Mouse (Mus musculus) granulocyte monocyte progenitor cell, adult 5-6 weeks (primary cell): ENCODE measurements around the gene Plxdc2. TPM values are rescaled to one million over a fixed set of nuclear protein-coding genes. Genes with fewer than 3 reads are reported as not detected.

Experiments
- ATAC-seq: replicated peaks from 2 replicates; pipeline ENCODE4 v1.8.0; 2016; ENCODE audit warnings: mild to moderate bottlenecking, moderate TSS enrichment, inconsistent platforms; ENCODE audit not compliant: poor library complexity, severe bottlenecking
- total RNA-seq, 2 experiments: library from RNA; stranded (forward) in 1 of 2; stranded (reverse) in 1 of 2; fragments of 200-712, 200-1000 nt in 1 of 2; fragments of >200 nt in 1 of 2; fragmentation: Nextera tagmentation in 1 of 2; gene quantifications; 2 replicates each; pipeline ENCODE4 v1.2.3; 2014 to 2017

Gene Plxdc2
- total RNA-seq, 2 experiments from 2014 or later = 0.17 TPM; not detected in 1

DNA sequence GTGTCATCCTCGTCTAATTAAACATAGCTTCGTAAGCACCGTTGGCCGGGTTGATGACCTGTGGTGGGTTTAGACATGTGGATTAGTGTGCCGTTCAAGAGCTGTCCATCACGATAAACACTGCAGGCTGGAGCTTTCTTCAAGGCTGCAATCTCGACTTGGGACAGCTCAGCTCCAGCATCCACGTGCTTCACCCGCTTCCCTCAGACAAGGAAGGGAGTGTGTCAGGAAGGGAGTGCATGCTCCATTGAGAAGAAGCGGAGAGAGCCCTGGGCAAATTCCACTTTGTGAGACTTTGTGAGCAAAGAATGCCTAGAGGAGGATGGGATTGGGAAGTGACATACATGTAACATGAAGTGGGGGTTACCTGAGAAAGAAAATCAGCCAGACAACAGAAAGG lies 42.8 kb downstream of the Plxdc2 start:
- ATAC-seq = no peak

- no peak for ATAC-seq
Measured at GRCm38 (mm10) chr2:16406508-16406907, 50.4 kb downstream of the Plxdc2 start.

- no peak for ATAC-seq
Measured at GRCm38 (mm10) chr2:16414340-16414976, 58.4 kb downstream of the Plxdc2 start.

DNA sequence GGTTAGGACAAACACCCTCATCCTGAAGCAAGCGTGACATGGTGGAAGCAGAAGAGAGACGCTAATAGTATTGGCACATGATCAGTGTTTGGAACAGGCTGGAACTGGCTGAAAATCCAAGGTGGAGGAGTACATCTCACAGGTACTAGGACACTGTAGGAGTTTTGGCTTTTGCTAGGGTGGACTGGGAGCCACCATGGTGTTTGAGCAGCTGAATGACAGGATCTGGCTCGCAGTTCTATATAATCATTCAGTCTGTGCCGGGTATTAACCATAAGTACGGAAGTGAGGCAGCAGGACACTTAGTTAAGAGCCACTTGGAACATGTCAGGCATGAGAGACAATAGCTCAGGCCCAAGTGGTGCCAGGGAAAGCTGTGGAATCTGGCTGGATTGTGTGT lies 82.9 kb downstream of the Plxdc2 start:
- no peak for ATAC-seq

DNA sequence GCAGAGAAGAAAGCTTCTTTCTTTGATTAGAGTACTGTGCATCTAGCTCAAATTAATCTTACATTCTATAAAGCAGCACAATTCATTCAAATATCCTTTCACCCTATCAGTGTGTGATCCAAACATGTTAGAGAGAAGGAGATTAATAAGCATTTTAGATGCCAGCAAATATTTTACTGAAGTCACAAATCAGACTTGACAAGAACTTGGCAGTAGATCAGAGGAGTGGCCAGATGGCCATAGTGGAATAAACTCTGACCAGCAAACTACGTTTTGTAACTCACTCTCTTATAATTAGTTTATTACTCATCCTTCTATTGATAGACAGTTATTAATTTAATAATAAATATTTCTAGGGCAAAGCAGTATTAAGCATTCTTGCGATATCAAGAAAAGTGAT lies 86.5 kb downstream of the Plxdc2 start:
- no peak for ATAC-seq

DNA sequence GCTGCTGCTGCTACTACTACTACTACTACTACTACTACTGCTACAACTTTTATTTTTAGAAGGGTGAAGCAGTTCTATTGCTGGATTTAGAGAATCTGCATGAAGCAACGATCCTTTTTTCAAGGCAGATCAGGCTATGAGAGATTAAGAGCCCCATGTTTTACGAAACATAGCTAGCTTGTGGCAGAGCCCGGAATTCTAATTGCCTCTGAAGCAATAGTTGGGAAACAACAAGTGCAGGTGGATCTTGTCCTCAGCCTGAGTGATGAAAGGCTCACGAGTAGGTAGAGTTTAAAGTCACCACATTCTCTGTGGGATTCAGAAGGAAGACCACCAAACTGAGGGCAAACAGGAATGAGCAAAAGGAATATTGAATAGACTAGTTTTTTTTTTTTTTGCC lies 91.8 kb downstream of the Plxdc2 start:
- ATAC-seq = no peak

- no peak for ATAC-seq
Measured at GRCm38 (mm10) chr2:16450838-16451665, 94.9 kb downstream of the Plxdc2 start.

DNA sequence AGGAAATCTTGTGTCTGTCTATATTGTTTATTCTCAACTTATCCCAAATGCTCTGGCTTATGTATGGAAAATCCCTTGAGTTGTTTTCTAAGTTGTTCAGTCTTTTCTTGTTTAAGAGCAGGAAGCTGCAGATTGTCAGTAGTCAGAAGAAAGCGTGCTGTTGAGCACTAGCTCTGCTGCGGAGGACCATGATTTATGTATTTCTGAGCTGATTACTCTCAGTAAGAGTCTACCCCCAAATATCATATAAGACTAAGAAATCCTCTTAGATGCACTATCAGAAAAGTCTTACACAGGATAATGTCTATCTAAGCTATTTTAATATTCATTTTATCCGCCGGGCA lies 95.5 kb downstream of the Plxdc2 start:
- ATAC-seq = no peak

- ATAC-seq = no peak
Measured at GRCm38 (mm10) chr2:16452080-16452479, 96.0 kb downstream of the Plxdc2 start.

DNA sequence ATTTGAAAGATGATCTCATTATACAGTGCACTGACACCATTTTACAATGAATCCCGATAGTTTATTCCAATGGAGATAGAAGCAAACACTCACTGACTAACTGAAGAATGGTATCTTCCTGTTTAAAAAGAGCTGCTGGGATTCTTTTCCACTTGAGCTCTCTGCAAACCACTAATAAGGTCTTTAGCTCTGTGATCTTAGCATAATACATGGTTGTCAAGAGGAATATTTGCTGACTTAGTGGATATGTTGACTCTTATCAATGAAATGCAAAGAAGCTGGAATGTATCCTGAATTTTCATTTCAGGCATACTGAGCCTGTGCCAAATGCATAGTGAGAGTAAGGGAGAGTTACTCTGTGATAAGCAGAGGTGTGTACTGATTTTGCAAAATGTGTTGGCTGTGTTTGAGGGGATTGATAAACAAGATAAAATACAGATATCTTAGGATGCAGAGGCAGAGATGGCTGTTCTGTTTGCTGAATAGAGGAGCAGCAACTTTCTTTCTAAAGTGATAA lies 100.2 kb downstream of the Plxdc2 start:
- no peak for ATAC-seq

GRCm38 (mm10) chr2:16459490-16459889 lies 103.4 kb downstream of the Plxdc2 start:
- ATAC-seq = no peak

- no peak for ATAC-seq
Measured at GRCm38 (mm10) chr2:16470099-16470498, 114.0 kb downstream of the Plxdc2 start.

- no peak for ATAC-seq
Measured at GRCm38 (mm10) chr2:16483943-16484342, 127.8 kb downstream of the Plxdc2 start.

- no peak for ATAC-seq
Measured at GRCm38 (mm10) chr2:16485970-16486369, 129.9 kb downstream of the Plxdc2 start.

DNA sequence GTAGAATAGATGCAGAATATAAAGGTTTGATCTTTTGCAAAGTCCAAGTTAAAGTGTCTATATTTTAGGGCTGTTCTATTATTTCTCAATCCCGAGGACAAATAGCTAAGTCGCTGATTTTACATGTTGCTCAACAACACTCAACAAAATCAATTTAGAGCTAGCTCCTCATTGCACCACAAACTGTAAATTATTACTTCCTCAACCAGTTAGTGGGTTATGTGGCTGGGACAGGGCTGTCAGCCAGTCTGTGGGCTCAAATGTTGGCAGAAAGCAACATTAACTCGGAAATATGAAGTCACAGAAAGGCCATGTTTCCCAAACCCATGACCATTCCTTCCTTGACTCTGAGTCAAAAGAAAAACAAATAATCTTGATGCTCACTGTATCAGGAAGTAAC lies 135.1 kb downstream of the Plxdc2 start:
- peak; percentile 99 for ATAC-seq

DNA sequence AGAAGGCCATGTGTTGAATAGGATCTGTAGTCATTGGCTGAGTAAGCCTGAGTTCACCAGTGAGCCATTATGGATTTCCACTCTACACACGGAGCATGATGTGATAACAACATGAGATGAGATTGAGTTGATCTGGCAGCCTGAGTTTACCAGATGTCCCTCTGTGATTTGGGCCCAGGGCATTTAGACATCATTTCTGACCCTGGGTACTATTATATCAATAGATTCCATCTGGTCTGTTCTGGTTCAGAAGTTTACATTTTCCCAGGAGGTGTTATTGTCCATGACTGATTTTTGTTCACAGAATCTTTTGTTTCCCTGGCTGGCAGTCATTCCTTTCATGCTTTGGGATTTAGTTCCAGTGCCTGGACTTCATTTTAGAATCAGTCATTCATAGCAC lies 146.7 kb downstream of the Plxdc2 start:
- ATAC-seq = no peak

- ATAC-seq = no peak
Measured at GRCm38 (mm10) chr2:16507540-16508230, 151.6 kb downstream of the Plxdc2 start.

DNA sequence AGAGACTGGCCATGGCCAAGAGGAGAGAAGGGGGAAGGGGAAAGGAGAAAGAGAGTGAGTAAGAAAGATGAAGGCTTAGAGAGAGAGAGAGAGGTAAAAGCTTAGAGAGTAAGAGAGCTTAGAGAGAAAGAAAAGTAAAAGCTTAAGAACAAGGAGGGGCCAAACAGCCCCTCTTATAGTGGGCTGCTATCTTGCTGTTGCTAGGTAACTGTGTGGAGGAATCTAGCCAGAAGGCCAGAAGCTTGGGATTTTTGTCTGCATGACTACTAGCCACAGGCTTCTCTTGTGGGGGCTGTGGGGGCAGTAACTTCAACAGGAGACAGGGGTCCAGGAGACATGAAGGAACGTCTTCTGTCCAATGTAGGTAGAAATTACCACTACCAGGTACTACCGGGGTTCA lies 162.0 kb downstream of the Plxdc2 start:
- no peak for ATAC-seq

- no peak for ATAC-seq
Measured at GRCm38 (mm10) chr2:16523427-16523826, 167.3 kb downstream of the Plxdc2 start.

DNA sequence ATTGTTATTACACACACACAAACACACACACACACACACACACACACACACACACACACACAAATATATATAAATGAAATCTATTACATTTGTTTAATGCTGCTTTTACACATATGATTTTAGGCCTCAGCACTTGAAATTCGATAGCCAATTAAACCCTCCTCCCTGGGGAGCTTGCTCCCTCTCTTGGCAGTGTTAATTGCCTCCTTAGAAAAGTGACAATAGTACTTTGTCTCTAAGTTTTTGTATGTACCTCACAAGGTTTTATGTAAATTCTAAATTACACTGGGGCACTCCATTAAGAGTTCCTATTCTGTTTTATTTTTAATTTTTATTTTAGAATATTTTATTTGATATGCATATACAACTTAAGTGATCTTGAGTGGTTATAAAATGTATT lies 176.1 kb downstream of the Plxdc2 start:
- no peak for ATAC-seq

GRCm38 (mm10) chr2:16534566-16534965 lies 178.5 kb downstream of the Plxdc2 start:
- ATAC-seq = no peak
